Comparison of ENCODE assay signal across 8 mouse cellular contexts in genomic region chr5:30944956-30945781, GRCm38 (mm10). TPM values are rescaled to one million over a fixed set of nuclear protein-coding genes. Genes with fewer than 3 reads are reported as not detected.
A peak's percentile ranks its signal among the peaks of the same experiment; 100 is the strongest.
DNase-seq lines count a peak whose midpoint lies in the region; ATAC-seq lines count a peak whose summit lies in the region.

TSS of gene Cgref1 (minus strand) at chr5:30945591.

- no peak within 1 kb of the TSS; the same call in 1 of the 2 replicates for H3K27ac ChIP-seq in embryonic facial prominence, embryonic 13.5 days
- H3K27ac ChIP-seq in heart, embryonic 16.5 days (ENCODE audit: low read length) = no peak within 1 kb of the TSS
- no peak within 1 kb of the TSS for H3K27ac ChIP-seq in liver, embryonic 12.5 days

- H3K9ac ChIP-seq in embryonic facial prominence, embryonic 13.5 days = peak within 1 kb of the TSS; percentile 70
- peak within 1 kb of the TSS; percentile 64 for H3K9ac ChIP-seq in heart, embryonic 16.5 days (ENCODE audit: low read length)
- H3K9ac ChIP-seq in liver, embryonic 12.5 days = peak within 1 kb of the TSS; percentile 57

- peak within 1 kb of the TSS; percentile 50 for H3K4me3 ChIP-seq in embryonic facial prominence, embryonic 13.5 days
- H3K4me3 ChIP-seq in heart, embryonic 16.5 days (ENCODE audit: low read length) = peak within 1 kb of the TSS; percentile 52
- H3K4me3 ChIP-seq in liver, embryonic 12.5 days = peak within 1 kb of the TSS; percentile 48

- ATAC-seq in embryonic facial prominence, embryonic 13.5 days (ENCODE audit: insufficient number of reproducible peaks, insufficient read depth, low FRiP score, low TSS enrichment, low read depth) = no peak
- ATAC-seq in heart, embryonic 16.5 days (replicated peaks; ENCODE audit: extremely low read depth, insufficient read depth, low FRiP score) = peak; percentile 34; the same call in 1 of the 2 replicates
- ATAC-seq in liver, embryonic 12.5 days = peak; percentile 41; the same call in 1 of the 2 replicates

- peak within 1 kb of the TSS; percentile 89 for H3K4me2 ChIP-seq in embryonic facial prominence, embryonic 13.5 days
- H3K4me2 ChIP-seq in heart, embryonic 16.5 days (ENCODE audit: low read depth, low read length) = peak within 1 kb of the TSS; percentile 78
- H3K4me2 ChIP-seq in liver, embryonic 12.5 days = peak within 1 kb of the TSS; percentile 72

- H3K27me3 ChIP-seq in embryonic facial prominence, embryonic 13.5 days = peaks cover 21% of the 10 kb centered on the region
- H3K27me3 ChIP-seq in heart, embryonic 16.5 days (ENCODE audit: control insufficient read depth, insufficient read depth, low read length) = no peaks in the 10 kb centered on the region
- peaks cover 22% of the 10 kb centered on the region for H3K27me3 ChIP-seq in liver, embryonic 12.5 days (replicated peaks)

- H3K36me3 ChIP-seq in embryonic facial prominence, embryonic 13.5 days = no peaks in the 10 kb centered on the region
- no peaks in the 10 kb centered on the region for H3K36me3 ChIP-seq in heart, embryonic 16.5 days (ENCODE audit: control insufficient read depth, insufficient read depth)
- H3K36me3 ChIP-seq in liver, embryonic 12.5 days = no peaks in the 10 kb centered on the region

- 5% methylated on average over 44 of the region's 44 CpGs for WGBS in embryonic facial prominence, embryonic 13.5 days
- WGBS in heart, embryonic 16.5 days = 7% methylated on average over 44 of the region's 44 CpGs
- whole genome bisulfite sequencing in liver, embryonic 12.5 days (ENCODE audit: insufficient replicate concordance) = 8% methylated on average over 44 of the region's 44 CpGs

- H3K4me1 ChIP-seq in embryonic facial prominence, embryonic 13.5 days = peaks cover 21% of the 10 kb centered on the region
- H3K4me1 ChIP-seq in heart, embryonic 16.5 days (ENCODE audit: control insufficient read depth, insufficient read depth, low read length) = peaks cover 4% of the 10 kb centered on the region; the same call in 1 of the 2 replicates
- peaks cover 16% of the 10 kb centered on the region for H3K4me1 ChIP-seq in liver, embryonic 12.5 days

- peak; percentile 31 to 32 for DNase-seq in B cell, adult 2 months
- DNase-seq in adrenal gland, postnatal 10 days = peak; percentile 79
- peak; percentile 83 to 92 for DNase-seq in kidney, postnatal 25 days
- peak; percentile 39 for DNase-seq in neural tube, embryonic 10.5 days (ENCODE audit: extremely low spot score, low spot score)
- peak; percentile 66 for DNase-seq in thymus, postnatal 4 days

- H3K9me3 ChIP-seq in embryonic facial prominence, embryonic 13.5 days = no peaks in the 10 kb centered on the region
- no peaks in the 10 kb centered on the region for H3K9me3 ChIP-seq in heart, embryonic 16.5 days (replicated peaks; ENCODE audit: control insufficient read depth, low read length)
- no peaks in the 10 kb centered on the region for H3K9me3 ChIP-seq in liver, embryonic 12.5 days (replicated peaks)

RNA-seq across cellular contexts. Expression of gene Cgref1, which starts in this region (rescaled TPM):
- 1 to 10 TPM; 2.8 to 5.1 TPM for total RNA-seq in adrenal gland, postnatal 10 days (2021)
- 8.2 and 11.5 TPM in 2 replicates for polyA plus RNA-seq in embryonic facial prominence, embryonic 13.5 days (2015; fragmentation: Nextera tagmentation; extraction: Ambion mirVana)
- 2.6 and 2.7 TPM in 2 replicates for polyA plus RNA-seq in heart, embryonic 16.5 days (2015; fragmentation: Nextera tagmentation; extraction: Ambion mirVana)
- polyA plus RNA-seq in liver, embryonic 12.5 days (2016; fragmentation: Nextera tagmentation; extraction: Ambion mirVana) = 4.2 and 5.1 TPM in 2 replicates

Comparison
In these comparisons a context has a peak if more than half of its experiments do, and no peak if none do; other contexts are left out.
1. DNase-seq: peak in every context shown above with its lines; median percentile 88 in kidney, postnatal 25 days; 79 in adrenal gland, postnatal 10 days; 66 in thymus, postnatal 4 days; 39 in neural tube, embryonic 10.5 days; 32 in B cell, adult 2 months.